Mouse (Mus musculus) limb, embryonic 13.5 days (tissue): Measurements from ENCODE around the gene Ppp1r35. TPM values are rescaled to one million over a fixed set of nuclear protein-coding genes. Genes with fewer than 3 reads are reported as not detected.

Experiments used
- ATAC-seq: fragments of 200-750 bp; cut with Nextera tagmentation; 2 replicates; pipeline ENCODE4 v1.8.0; 2017; ENCODE audit warnings: low read depth, moderate number of reproducible peaks, moderate TSS enrichment; ENCODE audit not compliant: low FRiP score
- H3K27ac ChIP-seq: fragments of 300-500 bp; sonication (generic); 2 replicates; pipeline ENCODE4 v1.5.1; 2015; ENCODE audit warnings: inconsistent platforms, mild to moderate bottlenecking, moderate library complexity
- H3K27me3 ChIP-seq: fragments of 300-500 bp; sonication (generic); 2 replicates; pipeline ENCODE4 v1.6.1; 2015; ENCODE audit warnings: mild to moderate bottlenecking, inconsistent platforms
- H3K36me3 ChIP-seq: fragments of 300-500 bp; sonication (generic); 2 replicates; pipeline ENCODE4 v1.6.1; 2015; ENCODE audit warnings: inconsistent platforms, mild to moderate bottlenecking, moderate library complexity
- H3K4me1 ChIP-seq: fragments of 300-500 bp; sonication (generic); 2 replicates; pipeline ENCODE4 v1.6.1; 2015; ENCODE audit warnings: inconsistent platforms
- H3K4me2 ChIP-seq: fragments of 300-500 bp; sonication (generic); replicated peaks from 2 replicates; pipeline ENCODE4 v1.6.1; 2015; ENCODE audit warnings: inconsistent platforms, mild to moderate bottlenecking, moderate library complexity
- H3K4me3 ChIP-seq: fragments of 300-500 bp; sonication (generic); 2 replicates; pipeline ENCODE4 v1.5.1; 2015; ENCODE audit warnings: moderate library complexity, mild to moderate bottlenecking, inconsistent platforms
- H3K9ac ChIP-seq: fragments of 300-500 bp; sonication (generic); 2 replicates; pipeline ENCODE4 v1.6.1; 2015; ENCODE audit warnings: mild to moderate bottlenecking, inconsistent platforms
- H3K9me3 ChIP-seq: fragments of 300-500 bp; sonication (generic); 2 replicates; pipeline ENCODE4 v1.6.1; 2016; ENCODE audit warnings: inconsistent platforms
- WGBS: fragments of 180-500 bp; shearing (Covaris S2); methylation state at CpG from one replicate; pipeline ENCODE4 v1.1.7; 2015; 5-methylcytosine and 5-hydroxymethylcytosine counted together
- polyA plus RNA-seq: library from polyadenylated mRNA; unstranded; fragments of >200 nt; fragmentation: Nextera tagmentation; extraction: Ambion mirVana; gene quantifications from 2 replicates; pipeline ENCODE4 v1.2.1, GENCODE M21; 2015

The Ppp1r35 gene
- polyA plus RNA-seq, 1 experiment from 2014 or later: 27.2 TPM

- 93% methylated on average over 2 of the region's 2 CpGs for WGBS
- Histone ChIP-seq H3K9ac (no peak overlapping the region), H3K4me2 (peak overlapping the region; percentile 28), H3K9me3 (no peaks in the 10 kb centered on the region), H3K27me3 (no peaks in the 10 kb centered on the region), H3K36me3 (peaks cover 8% of the 10 kb centered on the region), H3K4me1 (peaks cover 30% of the 10 kb centered on the region), H3K27ac (peak overlapping the region; percentile 39; the same call in 1 of the 2 replicates), H3K4me3 (no peak overlapping the region)
- ATAC-seq: no peak
Measured at GRCm38 (mm10) chr5:137775587-137776290, 2.9 kb upstream of the Ppp1r35 start.

GRCm38 (mm10) chr5:137776408-137776918, 2.2 kb upstream of the Ppp1r35 start:
- Histone ChIP-seq H3K4me1 (peaks cover 30% of the 10 kb centered on the region), H3K9ac (no peak overlapping the region), H3K27ac (peak overlapping the region; percentile 39; the same call in 1 of the 2 replicates), H3K4me3 (no peak overlapping the region), H3K27me3 (no peaks in the 10 kb centered on the region), H3K4me2 (peak overlapping the region; percentile 28), H3K9me3 (no peaks in the 10 kb centered on the region), H3K36me3 (peaks cover 15% of the 10 kb centered on the region)
- ATAC-seq: peak; percentile 37; the same call in 1 of the 2 replicates
- 30% methylated on average over 5 of the region's 5 CpGs for WGBS

GRCm38 (mm10) chr5:137777267-137777845, 1.3 kb upstream of the Ppp1r35 start:
- Histone ChIP-seq H3K27me3 (no peaks in the 10 kb centered on the region), H3K4me3 (no peak overlapping the region), H3K4me2 (no peak overlapping the region), H3K9ac (no peak overlapping the region), H3K9me3 (no peaks in the 10 kb centered on the region), H3K4me1 (peaks cover 30% of the 10 kb centered on the region), H3K27ac (no peak overlapping the region), H3K36me3 (peaks cover 24% of the 10 kb centered on the region)
- WGBS: 70% methylated on average over 7 of the region's 7 CpGs
- ATAC-seq: no peak

- H3K9me3 ChIP-seq: no peaks in the 10 kb centered on the region
- H3K27me3 ChIP-seq: no peaks in the 10 kb centered on the region
- peak overlapping the region; percentile 92 for H3K9ac ChIP-seq
- H3K36me3 ChIP-seq: peaks cover 43% of the 10 kb centered on the region
- peaks cover 46% of the 10 kb centered on the region for H3K4me1 ChIP-seq
- peak overlapping the region; percentile 97 for H3K4me2 ChIP-seq
- H3K4me3 ChIP-seq: peak overlapping the region; percentile 99
- peak overlapping the region; percentile 92 for H3K27ac ChIP-seq
- ATAC-seq: peak; percentile 9; the same call in 1 of the 2 replicates
- WGBS: under 1% methylated on average over 68 of the region's 83 CpGs
Measured at GRCm38 (mm10) chr5:137779053-137779933, 644 bp downstream of the Ppp1r35 start.

- Histone ChIP-seq H3K9me3 (no peaks in the 10 kb centered on the region), H3K4me3 (no peak overlapping the region), H3K4me1 (peaks cover 49% of the 10 kb centered on the region), H3K27ac (no peak overlapping the region), H3K4me2 (no peak overlapping the region), H3K9ac (no peak overlapping the region), H3K27me3 (no peaks in the 10 kb centered on the region), H3K36me3 (peaks cover 50% of the 10 kb centered on the region)
- WGBS: 88% methylated on average over 7 of the region's 7 CpGs
- ATAC-seq: no peak
Measured at GRCm38 (mm10) chr5:137781661-137782060, 3.0 kb downstream of the Ppp1r35 start.

- no peak overlapping the region for H3K27ac ChIP-seq
- WGBS: 90% methylated on average over 13 of the region's 13 CpGs
- H3K9ac ChIP-seq: peak overlapping the region; percentile 98
- H3K27me3 ChIP-seq: no peaks in the 10 kb centered on the region
- ATAC-seq: no peak
- peak overlapping the region; percentile 92 for H3K4me2 ChIP-seq
- no peaks in the 10 kb centered on the region for H3K9me3 ChIP-seq
- peaks cover 50% of the 10 kb centered on the region for H3K36me3 ChIP-seq
- H3K4me1 ChIP-seq: peaks cover 47% of the 10 kb centered on the region
- peak overlapping the region; percentile 85 for H3K4me3 ChIP-seq
Measured at GRCm38 (mm10) chr5:137782776-137783522, 4.3 kb downstream of the Ppp1r35 start.

GRCm38 (mm10) chr5:137783901-137784540, 5.4 kb downstream of the Ppp1r35 start:
- H3K4me2 ChIP-seq: peak overlapping the region; percentile 92
- H3K9ac ChIP-seq: peak overlapping the region; percentile 98
- H3K4me3 ChIP-seq: peak overlapping the region; percentile 85
- 74% methylated on average over 9 of the region's 9 CpGs for WGBS
- ATAC-seq: no peak
- no peak overlapping the region for H3K27ac ChIP-seq
- no peaks in the 10 kb centered on the region for H3K9me3 ChIP-seq
- H3K36me3 ChIP-seq: peaks cover 50% of the 10 kb centered on the region
- peaks cover 46% of the 10 kb centered on the region for H3K4me1 ChIP-seq
- H3K27me3 ChIP-seq: no peaks in the 10 kb centered on the region

- H3K4me3 ChIP-seq: peak overlapping the region; percentile 85
- WGBS: 89% methylated on average over 14 of the region's 14 CpGs
- H3K36me3 ChIP-seq: peaks cover 50% of the 10 kb centered on the region
- H3K27me3 ChIP-seq: no peaks in the 10 kb centered on the region
- H3K9ac ChIP-seq: peak overlapping the region; percentile 98
- H3K27ac ChIP-seq: 0 out of 2 replicates have a peak overlapping the region, but pooled peaks have one; percentile 98
- no peaks in the 10 kb centered on the region for H3K9me3 ChIP-seq
- H3K4me2 ChIP-seq: peak overlapping the region; percentile 92
- ATAC-seq: no peak
- H3K4me1 ChIP-seq: peaks cover 44% of the 10 kb centered on the region
Measured at GRCm38 (mm10) chr5:137784546-137784945, 5.9 kb downstream of the Ppp1r35 start.

- peak overlapping the region; percentile 98 for H3K27ac ChIP-seq
- no peaks in the 10 kb centered on the region for H3K9me3 ChIP-seq
- H3K36me3 ChIP-seq: peaks cover 46% of the 10 kb centered on the region
- H3K4me3 ChIP-seq: peak overlapping the region; percentile 85
- 4% methylated on average over 61 of the region's 62 CpGs for WGBS
- H3K4me2 ChIP-seq: peak overlapping the region; percentile 92
- peak overlapping the region; percentile 98 for H3K9ac ChIP-seq
- H3K27me3 ChIP-seq: no peaks in the 10 kb centered on the region
- peak; percentile 0; the same call in 1 of the 2 replicates for ATAC-seq
- peaks cover 36% of the 10 kb centered on the region for H3K4me1 ChIP-seq
Measured at GRCm38 (mm10) chr5:137785164-137786031, 6.7 kb downstream of the Ppp1r35 start.
